Mouse (Mus musculus) lung, embryonic 16.5 days (tissue): ENCODE measurements around the gene Jmjd6. TPM values are rescaled to one million over a fixed set of nuclear protein-coding genes. Genes with fewer than 3 reads are reported as not detected.

Source experiments
- ATAC-seq: fragments of 200-750 bp; cut with Nextera tagmentation; 2 replicates; pipeline ENCODE4 v1.8.0; 2017; ENCODE audit warnings: low read depth, mild to moderate bottlenecking, moderate library complexity
- H3K27ac ChIP-seq: fragments of 300-500 bp; sonication (generic); 2 replicates; pipeline ENCODE4 v1.5.1; 2014; ENCODE audit warnings: mild to moderate bottlenecking, control low read depth, low read length
- H3K27me3 ChIP-seq: fragments of 300-500 bp; sonication (generic); 2 replicates; pipeline ENCODE4 v1.6.1; 2014; ENCODE audit warnings: low read depth, low read length, mixed read lengths; ENCODE audit not compliant: control insufficient read depth, insufficient read depth
- H3K36me3 ChIP-seq: fragments of 300-500 bp; sonication (generic); 2 replicates; pipeline ENCODE4 v1.6.1; 2014; ENCODE audit warnings: low read length; ENCODE audit not compliant: control insufficient read depth, insufficient read depth
- H3K4me1 ChIP-seq: fragments of 300-500 bp; sonication (generic); replicated peaks from 2 replicates; pipeline ENCODE4 v1.6.1; 2014; ENCODE audit warnings: low read length, mixed read lengths; ENCODE audit not compliant: control insufficient read depth, insufficient read depth
- H3K4me2 ChIP-seq: fragments of 300-500 bp; sonication (generic); 2 replicates; pipeline ENCODE4 v1.6.1; 2014; ENCODE audit warnings: low read depth, low read length, control low read depth
- H3K4me3 ChIP-seq: fragments of 300-500 bp; sonication (generic); 2 replicates; pipeline ENCODE4 v1.5.1; 2014; ENCODE audit warnings: mild to moderate bottlenecking, low read length, control low read depth
- H3K9ac ChIP-seq: fragments of 300-500 bp; sonication (generic); 2 replicates; pipeline ENCODE4 v1.6.1; 2014; ENCODE audit warnings: low read length, control low read depth
- H3K9me3 ChIP-seq: fragments of 300-500 bp; sonication (generic); 2 replicates; pipeline ENCODE4 v1.6.1; 2016; ENCODE audit warnings: low read length; ENCODE audit not compliant: control insufficient read depth
- WGBS: fragments of 180-500 bp; shearing (Covaris S2); extraction: QIAGEN DNeasy Blood & Tissue Kit; methylation state at CpG from one replicate; pipeline ENCODE4 v1.1.7; 2014; 5-methylcytosine and 5-hydroxymethylcytosine counted together
- polyA plus RNA-seq: library from polyadenylated mRNA; unstranded; fragments of >200 nt; fragmentation: Nextera tagmentation; extraction: Ambion mirVana; gene quantifications from 2 replicates; pipeline ENCODE4 v1.2.1, GENCODE M21; 2015

Jmjd6 gene
- polyA plus RNA-seq, 1 experiment from 2014 or later, result 60.8 TPM

DNA sequence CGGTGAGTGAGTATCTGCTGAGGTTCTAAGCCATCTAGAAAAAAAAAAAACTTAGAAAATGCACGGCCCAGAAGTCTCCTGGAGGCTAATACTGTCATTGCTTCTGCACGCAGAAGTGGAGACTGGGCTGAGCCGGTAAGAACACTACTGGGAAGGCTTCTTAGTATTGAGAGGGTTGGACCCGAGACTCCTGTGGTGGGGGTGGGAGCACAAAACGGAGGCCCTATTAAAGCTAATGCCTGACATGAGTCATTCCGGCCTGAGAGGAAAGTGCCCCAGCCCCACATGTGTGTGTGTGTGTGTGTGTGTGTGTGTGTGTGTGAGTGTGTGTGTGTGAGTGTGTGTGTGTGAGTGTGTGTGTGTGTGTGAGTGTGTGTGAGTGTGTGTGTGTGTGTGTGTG is 36.1 kb downstream of the Jmjd6 start:
- H3K27me3 ChIP-seq, result no peaks in the 10 kb centered on the region; the same call in 1 of the 2 replicates
- H3K27ac ChIP-seq, result no peak overlapping the region
- 38% methylated on average over 7 of the region's 7 CpGs for WGBS
- H3K9ac ChIP-seq, result no peak overlapping the region
- no peak for ATAC-seq
- no peaks in the 10 kb centered on the region for H3K9me3 ChIP-seq
- no peak overlapping the region for H3K4me2 ChIP-seq
- peaks cover 15% of the 10 kb centered on the region for H3K4me1 ChIP-seq
- H3K36me3 ChIP-seq, result no peaks in the 10 kb centered on the region
- no peak overlapping the region for H3K4me3 ChIP-seq

GRCm38 (mm10) chr11:116806136-116807071 is 36.8 kb downstream of the Jmjd6 start:
- Histone ChIP-seq H3K27ac (peak overlapping the region; percentile 7; the same call in 1 of the 2 replicates), H3K4me3 (no peak overlapping the region), H3K36me3 (no peaks in the 10 kb centered on the region), H3K4me1 (peaks cover 9% of the 10 kb centered on the region), H3K27me3 (no peaks in the 10 kb centered on the region; the same call in 1 of the 2 replicates), H3K4me2 (no peak overlapping the region), H3K9me3 (no peaks in the 10 kb centered on the region), H3K9ac (no peak overlapping the region)
- WGBS, result 57% methylated on average over 15 of the region's 15 CpGs
- ATAC-seq, result no peak

- peaks cover 2% of the 10 kb centered on the region; the same call in 1 of the 2 replicates for H3K4me1 ChIP-seq
- 71% methylated on average over 5 of the region's 5 CpGs for WGBS
- no peaks in the 10 kb centered on the region for H3K27me3 ChIP-seq
- no peak overlapping the region for H3K4me2 ChIP-seq
- no peak overlapping the region for H3K4me3 ChIP-seq
- H3K36me3 ChIP-seq, result no peaks in the 10 kb centered on the region
- H3K9ac ChIP-seq, result no peak overlapping the region
- no peak for ATAC-seq
- no peak overlapping the region for H3K27ac ChIP-seq
- no peaks in the 10 kb centered on the region for H3K9me3 ChIP-seq
Measured at GRCm38 (mm10) chr11:116802709-116803108, 40.5 kb downstream of the Jmjd6 start.

- Histone ChIP-seq H3K9me3 (no peaks in the 10 kb centered on the region), H3K4me1 (no peaks in the 10 kb centered on the region), H3K4me3 (no peak overlapping the region), H3K27ac (no peak overlapping the region), H3K9ac (no peak overlapping the region), H3K4me2 (no peak overlapping the region), H3K27me3 (no peaks in the 10 kb centered on the region), H3K36me3 (no peaks in the 10 kb centered on the region)
- WGBS, result 66% methylated on average over 5 of the region's 5 CpGs
- no peak for ATAC-seq
Measured at GRCm38 (mm10) chr11:116801106-116801505, 42.1 kb downstream of the Jmjd6 start.

GRCm38 (mm10) chr11:116799364-116799763 is 43.9 kb downstream of the Jmjd6 start:
- H3K27ac ChIP-seq, result no peak overlapping the region
- 84% methylated on average over 5 of the region's 5 CpGs for WGBS
- H3K36me3 ChIP-seq, result no peaks in the 10 kb centered on the region
- no peaks in the 10 kb centered on the region for H3K9me3 ChIP-seq
- no peaks in the 10 kb centered on the region for H3K4me1 ChIP-seq
- H3K9ac ChIP-seq, result no peak overlapping the region
- H3K27me3 ChIP-seq, result no peaks in the 10 kb centered on the region
- ATAC-seq, result no peak
- no peak overlapping the region for H3K4me2 ChIP-seq
- no peak overlapping the region for H3K4me3 ChIP-seq

Other genes with a start within 250 kb of the Jmjd6 start
- 17.9 and 19.6 TPM in 2 replicates for gene Rhbdf2, start 216.4 kb downstream of the Jmjd6 start, polyA plus RNA-seq
- 5.0 and 11.0 TPM in 2 replicates for gene Prcd, start 189.9 kb downstream of the Jmjd6 start, polyA plus RNA-seq
- gene Cygb, start 189.1 kb downstream of the Jmjd6 start, polyA plus RNA-seq, result 13.3 TPM in 2 replicates
- gene St6galnac1, start 67.9 kb downstream of the Jmjd6 start, polyA plus RNA-seq, result not detected in 2 replicates
- gene Mxra7, start 15.4 kb downstream of the Jmjd6 start, polyA plus RNA-seq, result 14.2 and 15.3 TPM in 2 replicates
- gene Mettl23, start 171 bp downstream of the Jmjd6 start, polyA plus RNA-seq, result 53.5 and 59.9 TPM in 2 replicates
- gene Mfsd11, start 9.0 kb upstream of the Jmjd6 start, polyA plus RNA-seq, result 36.0 and 36.6 TPM in 2 replicates
- 661 and 761 TPM in 2 replicates for gene Srsf2, start 9.6 kb upstream of the Jmjd6 start, polyA plus RNA-seq
- gene Mgat5b, start 75.4 kb upstream of the Jmjd6 start, polyA plus RNA-seq, result 0.18 and 0.19 TPM in 2 replicates